Mouse (Mus musculus) lung, postnatal 0 days (tissue): ENCODE results near the gene Evi5l. TPM values are rescaled to one million over a fixed set of nuclear protein-coding genes. Genes with fewer than 3 reads are reported as not detected.

Experiments
- ATAC-seq: fragments of 200-750 bp; cut with Nextera tagmentation; 2 replicates; pipeline ENCODE4 v1.8.0; 2017; ENCODE audit warnings: moderate library complexity
- DNase-seq: peaks from one replicate; pipeline ENCODE4 v3.0.0-alpha.2; 2016; ENCODE audit warnings: low spot score
- H3K27ac ChIP-seq: fragments of 300-500 bp; sonication (generic); 2 replicates; pipeline ENCODE4 v1.5.1; 2014; ENCODE audit warnings: antibody characterized with exemption, mild to moderate bottlenecking, low read length, mixed read lengths
- H3K27me3 ChIP-seq: fragments of 300-500 bp; sonication (generic); replicated peaks from 2 replicates; pipeline ENCODE4 v1.6.1; 2014; ENCODE audit warnings: low read length, mixed read lengths; ENCODE audit not compliant: insufficient read depth
- H3K36me3 ChIP-seq: fragments of 300-500 bp; sonication (generic); 2 replicates; pipeline ENCODE4 v1.6.1; 2014; ENCODE audit warnings: low read length, mixed read lengths; ENCODE audit not compliant: insufficient read depth
- H3K4me1 ChIP-seq: fragments of 300-500 bp; sonication (generic); 2 replicates; pipeline ENCODE4 v1.6.1; 2014; ENCODE audit warnings: antibody characterized with exemption, low read depth, low read length, mixed read lengths; ENCODE audit not compliant: insufficient read depth
- H3K4me2 ChIP-seq: fragments of 300-500 bp; sonication (generic); replicated peaks from 2 replicates; pipeline ENCODE4 v1.6.1; 2014; ENCODE audit warnings: low read depth, mild to moderate bottlenecking, low read length, moderate library complexity, mixed read lengths
- H3K4me3 ChIP-seq: fragments of 300-500 bp; sonication (generic); 2 replicates; pipeline ENCODE4 v1.5.1; 2014; ENCODE audit warnings: low read depth, low read length
- H3K9ac ChIP-seq: fragments of 300-500 bp; sonication (generic); replicated peaks from 2 replicates; pipeline ENCODE4 v1.6.1; 2014; ENCODE audit warnings: low read depth, mild to moderate bottlenecking
- H3K9me3 ChIP-seq: fragments of 300-500 bp; sonication (generic); 2 replicates; pipeline ENCODE4 v1.6.1; 2016; ENCODE audit warnings: low read length, mixed read lengths
- CTCF ChIP-seq: IDR thresholded peaks from 2 replicates; pipeline ENCODE4 v1.5.1; 2016; ENCODE audit warnings: antibody characterized with exemption, mild to moderate bottlenecking
- EP300 ChIP-seq: IDR thresholded peaks from 2 replicates; pipeline ENCODE4 v1.6.1; 2016; ENCODE audit warnings: antibody characterized with exemption, mild to moderate bottlenecking, control low read depth
- WGBS: fragments of 180-500 bp; shearing (Covaris S2); extraction: QIAGEN DNeasy Blood & Tissue Kit; methylation state at CpG from one replicate; pipeline ENCODE4 v1.1.7; 2014; 5-methylcytosine and 5-hydroxymethylcytosine counted together
- polyA plus RNA-seq: library from polyadenylated mRNA; unstranded; fragments of >200 nt; fragmentation: Nextera tagmentation; extraction: Ambion mirVana; gene quantifications from 2 replicates; pipeline ENCODE4 v1.2.1, GENCODE M21; 2015

Gene Evi5l
- polyA plus RNA-seq, 1 experiment from 2014 or later = 11.9 TPM

- Histone ChIP-seq H3K27me3 (no peaks in the 10 kb centered on the region), H3K4me2 (no peak overlapping the region), H3K27ac (no peak overlapping the region), H3K9me3 (no peaks in the 10 kb centered on the region), H3K4me1 (no peaks in the 10 kb centered on the region), H3K9ac (no peak overlapping the region), H3K4me3 (no peak overlapping the region), H3K36me3 (peaks cover 18% of the 10 kb centered on the region; the same call in 1 of the 2 replicates)
- no peak for DNase-seq
- TF ChIP-seq CTCF = no peak
- no peak for TF ChIP-seq EP300
- no peak for ATAC-seq
- WGBS = 82% methylated on average over 8 of the region's 8 CpGs
These were observed 17.0 kb downstream of the Evi5l start for GRCm38 (mm10) chr8:4183409-4183808.

- H3K4me3 ChIP-seq = no peak overlapping the region
- no peaks in the 10 kb centered on the region for H3K27me3 ChIP-seq
- no peak overlapping the region for H3K9ac ChIP-seq
- H3K4me2 ChIP-seq = no peak overlapping the region
- no peak for DNase-seq
- H3K27ac ChIP-seq = no peak overlapping the region
- H3K36me3 ChIP-seq = peaks cover 18% of the 10 kb centered on the region; the same call in 1 of the 2 replicates
- ATAC-seq = no peak
- TF ChIP-seq CTCF (no peak), EP300 (no peak)
- WGBS = 80% methylated on average over 2 of the region's 2 CpGs
- H3K9me3 ChIP-seq = no peaks in the 10 kb centered on the region
- H3K4me1 ChIP-seq = no peaks in the 10 kb centered on the region
These were observed 19.8 kb downstream of the Evi5l start for GRCm38 (mm10) chr8:4186151-4186550.

GRCm38 (mm10) chr8:4188605-4189004 lies 22.2 kb downstream of the Evi5l start:
- no peak overlapping the region for H3K9ac ChIP-seq
- no peaks in the 10 kb centered on the region for H3K9me3 ChIP-seq
- no peaks in the 10 kb centered on the region for H3K4me1 ChIP-seq
- DNase-seq (no peak), ATAC-seq (no peak)
- H3K27me3 ChIP-seq = no peaks in the 10 kb centered on the region
- peaks cover 18% of the 10 kb centered on the region; the same call in 1 of the 2 replicates for H3K36me3 ChIP-seq
- no peak overlapping the region for H3K27ac ChIP-seq
- H3K4me3 ChIP-seq = no peak overlapping the region
- H3K4me2 ChIP-seq = no peak overlapping the region
- no peak for TF ChIP-seq CTCF

GRCm38 (mm10) chr8:4189031-4189722 lies 22.8 kb downstream of the Evi5l start:
- TF ChIP-seq CTCF (no peak), EP300 (no peak)

GRCm38 (mm10) chr8:4192305-4192704 lies 25.9 kb downstream of the Evi5l start:
- ATAC-seq (no peak), DNase-seq (no peak)
- H3K27ac ChIP-seq = no peak overlapping the region
- H3K4me1 ChIP-seq = no peaks in the 10 kb centered on the region
- H3K4me2 ChIP-seq = no peak overlapping the region
- 55% methylated on average over 5 of the region's 5 CpGs for WGBS
- H3K4me3 ChIP-seq = no peak overlapping the region
- H3K27me3 ChIP-seq = no peaks in the 10 kb centered on the region
- H3K36me3 ChIP-seq = peaks cover 3% of the 10 kb centered on the region; the same call in 1 of the 2 replicates
- H3K9me3 ChIP-seq = no peaks in the 10 kb centered on the region
- no peak overlapping the region for H3K9ac ChIP-seq
- TF ChIP-seq CTCF (no peak), EP300 (no peak)

More at GRCm38 (mm10) chr8:4189031-4189722, 22.8 kb downstream of the Evi5l start:
- Histone ChIP-seq H3K9ac (no peak overlapping the region), H3K27ac (no peak overlapping the region), H3K4me3 (no peak overlapping the region), H3K27me3 (no peaks in the 10 kb centered on the region), H3K4me1 (no peaks in the 10 kb centered on the region), H3K36me3 (peaks cover 18% of the 10 kb centered on the region; the same call in 1 of the 2 replicates), H3K9me3 (no peaks in the 10 kb centered on the region), H3K4me2 (no peak overlapping the region)
- DNase-seq = no peak
- 25% methylated on average over 3 of the region's 3 CpGs for WGBS
- ATAC-seq = no peak

- peak; percentile 89 for DNase-seq
- H3K4me2 ChIP-seq = no peak overlapping the region
- 10% methylated on average over 18 of the region's 18 CpGs for WGBS
- TF ChIP-seq EP300 = no peak
- TF ChIP-seq CTCF = peak; percentile 92
- ATAC-seq = peak; percentile 90
- no peaks in the 10 kb centered on the region for H3K36me3 ChIP-seq
- H3K27ac ChIP-seq = no peak overlapping the region
- no peaks in the 10 kb centered on the region for H3K4me1 ChIP-seq
- H3K4me3 ChIP-seq = no peak overlapping the region
- H3K9ac ChIP-seq = no peak overlapping the region
- no peaks in the 10 kb centered on the region for H3K9me3 ChIP-seq
- H3K27me3 ChIP-seq = no peaks in the 10 kb centered on the region
These were observed 26.6 kb downstream of the Evi5l start for GRCm38 (mm10) chr8:4192807-4193587.
